In the genomic region with DNA sequence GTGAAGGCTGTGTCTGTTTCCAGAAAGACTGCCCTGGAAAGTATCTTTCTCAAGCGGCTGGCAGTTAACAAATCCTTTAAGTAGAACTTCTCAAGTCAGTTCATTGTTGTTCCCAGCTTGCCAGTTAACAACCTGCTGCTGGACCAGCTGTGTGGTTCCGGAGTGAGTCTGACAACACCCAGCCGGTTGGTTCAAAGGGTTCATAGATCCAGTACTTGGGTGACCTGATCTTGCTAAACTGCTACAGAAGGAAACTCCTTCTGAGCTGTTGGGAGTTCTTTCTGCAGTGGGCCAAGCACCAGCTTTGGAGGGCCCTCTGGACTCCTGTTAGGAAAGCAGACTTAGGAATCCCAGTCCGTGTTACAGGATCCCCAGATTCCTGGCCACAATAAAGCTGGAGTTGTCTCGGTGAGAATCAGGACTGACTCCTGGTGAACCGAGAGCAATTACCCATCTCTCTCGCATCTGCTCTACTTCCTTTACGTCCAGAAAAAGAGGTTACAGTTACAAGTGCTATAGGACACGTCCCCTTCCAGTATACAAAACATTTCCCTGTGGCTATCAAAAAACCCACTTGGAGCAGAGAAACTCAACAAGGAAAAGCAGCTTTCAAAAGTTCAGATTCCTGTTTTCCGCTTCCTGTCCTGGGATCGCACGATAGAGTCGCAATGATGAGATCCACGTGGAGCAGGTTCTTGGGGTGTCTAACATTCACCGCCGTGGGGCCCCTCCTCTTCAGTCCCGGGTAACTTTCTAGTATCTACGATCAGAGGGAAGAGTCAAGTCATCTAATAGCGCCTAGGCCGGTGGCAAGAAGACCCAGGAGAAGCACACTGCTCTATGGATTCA, we compare ENCODE assay signal across 8 mouse cellular contexts. TPM values are rescaled to one million over a fixed set of nuclear protein-coding genes. Genes with fewer than 3 reads are reported as not detected.
A peak's percentile ranks its signal among the peaks of the same experiment; 100 is the strongest.
DNase-seq lines count a peak whose midpoint lies in the region; ATAC-seq and TF ChIP-seq lines count a peak whose summit lies in the region.

No protein-coding gene starts in this region.

- peak; percentile 47 for DNase-seq in liver, adult 2 months (ENCODE audit: extremely low read depth, low read depth, low spot score)
- DNase-seq in liver = no peak
- no peak for DNase-seq in cerebellum, adult 11 months
- no peak for DNase-seq in cerebellum, adult 18-20 months

- H3K4me3 ChIP-seq in liver, adult 2 months (ENCODE audit: insufficient read depth, low read depth, low read length) = peak overlapping the region; percentile 41; the same call in 1 of the 2 replicates
- peak overlapping the region; percentile 91 for H3K4me3 ChIP-seq in embryonic facial prominence, embryonic 15.5 days (replicated peaks)
- H3K4me3 ChIP-seq in liver, embryonic 12.5 days = peak overlapping the region; percentile 67
- peak overlapping the region; percentile 75 for H3K4me3 ChIP-seq in neural tube, embryonic 13.5 days

- no peak for TF ChIP-seq POLR2A in liver, adult 2 months (IDR thresholded peaks at IDR 0.05; ENCODE audit: extremely low read depth, insufficient read depth, low read length)

- peak overlapping the region; percentile 43 for H3K9ac ChIP-seq in liver, adult 2 months (ENCODE audit: low read depth, low read length)
- H3K9ac ChIP-seq in embryonic facial prominence, embryonic 15.5 days = peak overlapping the region; percentile 31; the same call in 1 of the 2 replicates
- peak overlapping the region; percentile 8 for H3K9ac ChIP-seq in liver, embryonic 12.5 days
- H3K9ac ChIP-seq in neural tube, embryonic 13.5 days = no peak overlapping the region

- peaks cover 15% of the 10 kb centered on the region for H3K4me1 ChIP-seq in liver, adult 2 months (ENCODE audit: control insufficient read depth, insufficient read depth, low read length)
- peaks cover 27% of the 10 kb centered on the region for H3K4me1 ChIP-seq in embryonic facial prominence, embryonic 15.5 days
- peaks cover 31% of the 10 kb centered on the region for H3K4me1 ChIP-seq in liver, embryonic 12.5 days
- peaks cover 33% of the 10 kb centered on the region for H3K4me1 ChIP-seq in neural tube, embryonic 13.5 days (replicated peaks)

- ATAC-seq in embryonic facial prominence, embryonic 15.5 days (ENCODE audit: insufficient number of reproducible peaks, low FRiP score, low TSS enrichment, low read depth) = no peak
- no peak; the same call in 1 of the 2 replicates for ATAC-seq in liver, embryonic 12.5 days
- ATAC-seq in neural tube, embryonic 13.5 days (ENCODE audit: low read depth) = no peak
- no peak for ATAC-seq in frontal cortex, adult (ENCODE audit: low TSS enrichment)

- no peaks in the 10 kb centered on the region for H3K36me3 ChIP-seq in liver, adult 2 months (ENCODE audit: control insufficient read depth, insufficient read depth, low read length)
- H3K36me3 ChIP-seq in embryonic facial prominence, embryonic 15.5 days = no peaks in the 10 kb centered on the region
- H3K36me3 ChIP-seq in liver, embryonic 12.5 days = no peaks in the 10 kb centered on the region
- no peaks in the 10 kb centered on the region for H3K36me3 ChIP-seq in neural tube, embryonic 13.5 days

- H3K27ac ChIP-seq in liver, adult 2 months (replicated peaks; ENCODE audit: insufficient read depth, low read depth, low read length) = peak overlapping the region; percentile 11
- H3K27ac ChIP-seq in embryonic facial prominence, embryonic 15.5 days (replicated peaks) = peak overlapping the region; percentile 63; the same call in 1 of the 2 replicates
- H3K27ac ChIP-seq in liver, embryonic 12.5 days = no peak overlapping the region
- no peak overlapping the region for H3K27ac ChIP-seq in neural tube, embryonic 13.5 days (replicated peaks)

- peaks cover 21% of the 10 kb centered on the region for H3K79me2 ChIP-seq in liver, adult 2 months (ENCODE audit: control insufficient read depth, insufficient read depth, low read length)

- no peaks in the 10 kb centered on the region for H3K27me3 ChIP-seq in liver, adult 2 months (ENCODE audit: control insufficient read depth, insufficient read depth, low read length)
- H3K27me3 ChIP-seq in embryonic facial prominence, embryonic 15.5 days = no peaks in the 10 kb centered on the region
- peaks cover 26% of the 10 kb centered on the region for H3K27me3 ChIP-seq in liver, embryonic 12.5 days (replicated peaks)
- H3K27me3 ChIP-seq in neural tube, embryonic 13.5 days = peaks cover 33% of the 10 kb centered on the region

- 15% methylated on average over 20 of the region's 20 CpGs for WGBS in liver, adult 2 months
- 7% methylated on average over 20 of the region's 20 CpGs for WGBS in embryonic facial prominence, embryonic 15.5 days
- WGBS in liver, embryonic 12.5 days (ENCODE audit: insufficient replicate concordance) = 8% methylated on average over 20 of the region's 20 CpGs
- WGBS in neural tube, embryonic 13.5 days = 5% methylated on average over 20 of the region's 20 CpGs

- peak overlapping the region; percentile 80 for H3K4me2 ChIP-seq in embryonic facial prominence, embryonic 15.5 days (replicated peaks)
- peak overlapping the region; percentile 93 for H3K4me2 ChIP-seq in liver, embryonic 12.5 days
- H3K4me2 ChIP-seq in neural tube, embryonic 13.5 days = peak overlapping the region; percentile 95

- H3K9me3 ChIP-seq in embryonic facial prominence, embryonic 15.5 days (replicated peaks) = no peaks in the 10 kb centered on the region
- H3K9me3 ChIP-seq in liver, embryonic 12.5 days (replicated peaks) = no peaks in the 10 kb centered on the region
- H3K9me3 ChIP-seq in neural tube, embryonic 13.5 days = no peaks in the 10 kb centered on the region

- TF ChIP-seq CTCF in liver, adult 2 months (IDR thresholded peaks at IDR 0.05; ENCODE audit: low read depth, low read length) = no peak

RNA-seq across cellular contexts. Expression of gene Myo10, which starts 0.8 kb away (rescaled TPM):
- 21.4 and 21.5 TPM in 2 replicates for total RNA-seq in liver, adult 2 months (2014; rRNA removed)
- 11.9 and 15.7 TPM in 2 replicates for polyA plus RNA-seq in liver, adult 2 months (2012; rRNA removed)
- 34.0 and 34.9 TPM in 2 replicates for polyA plus RNA-seq in embryonic facial prominence, embryonic 15.5 days (2015; fragmentation: Nextera tagmentation; extraction: Ambion mirVana)
- polyA plus RNA-seq in liver, embryonic 12.5 days (2016; fragmentation: Nextera tagmentation; extraction: Ambion mirVana) = 7.1 and 7.3 TPM in 2 replicates
- polyA plus RNA-seq in neural tube, embryonic 13.5 days (2015; fragmentation: Nextera tagmentation; extraction: Ambion mirVana) = 23.7 and 26.0 TPM in 2 replicates

Comparison
In these comparisons a context has a peak if more than half of its experiments do, and no peak if none do; other contexts are left out.
1. H3K27ac ChIP-seq: peak in liver, adult 2 months (single experiment) and embryonic facial prominence, embryonic 15.5 days (single experiment); none in liver, embryonic 12.5 days (single experiment) and neural tube, embryonic 13.5 days (single experiment).
2. H3K4me3 ChIP-seq: peak in every context shown above with its lines; median percentile 91 in embryonic facial prominence, embryonic 15.5 days; 75 in neural tube, embryonic 13.5 days; 67 in liver, embryonic 12.5 days; 41 in liver, adult 2 months.
3. Peak in every context shown above with its lines, with median percentiles within 50 percentile points of each other: H3K4me2 ChIP-seq.